Mouse (Mus musculus) testis, adult 2 months (tissue): ENCODE data around the gene Nrxn2.

ENCODE experiments used
- CTCF ChIP-seq: fragments of 200-500 bp; IDR thresholded peaks from 2 replicates; pipeline ENCODE4 v1.5.1; 2012; ENCODE audit warnings: low read depth, mild to moderate bottlenecking, inconsistent platforms, low read length, moderate library complexity; ENCODE audit not compliant: control insufficient read depth, insufficient read depth, insufficient replicate concordance
- POLR2A ChIP-seq: fragments of 200-500 bp; IDR thresholded peaks from 2 replicates; pipeline ENCODE4 v1.6.1; 2012; ENCODE audit warnings: low read depth, mild to moderate bottlenecking, inconsistent platforms, low read length, moderate library complexity; ENCODE audit not compliant: control insufficient read depth

- TF ChIP-seq POLR2A, result no peak
- no peak for TF ChIP-seq CTCF
These were observed 125.0 kb downstream of the Nrxn2 start for GRCm38 (mm10) chr19:6543518-6543917.
